Mouse (Mus musculus) WW6 (cell line): ENCODE measurements around the gene Ccdc58.
"Not testable (repeated sequence)": the region's sequence is repeated elsewhere in the genome, so short reads cannot be mapped to it uniquely, and the experiment has no call there.

ENCODE experiments used
- DNase-seq: peaks from one replicate; pipeline ENCODE4 v3.0.0-alpha.2; 2013; ENCODE audit warnings: low read depth, low spot score

Gene Ccdc58

DNA sequence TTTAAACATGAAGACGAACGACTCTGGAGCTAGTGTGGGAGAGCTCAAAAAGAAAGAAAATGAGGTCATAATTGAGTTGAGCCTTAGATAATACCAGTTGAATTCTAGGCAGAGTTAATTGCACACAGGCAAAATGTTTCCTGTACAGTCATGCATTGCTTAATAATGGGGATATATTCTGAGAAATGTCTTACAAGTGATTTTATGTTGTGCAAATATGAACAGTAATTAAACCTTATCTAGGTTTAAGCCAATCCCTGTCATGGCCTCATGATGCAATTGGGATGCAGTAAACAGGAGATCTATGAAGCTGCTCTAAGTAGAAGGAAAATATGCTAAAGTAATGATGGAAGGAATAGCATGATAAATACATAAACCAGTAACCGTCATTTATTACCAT is 3.3 kb downstream of the Ccdc58 start:
- no peak for DNase-seq

DNA sequence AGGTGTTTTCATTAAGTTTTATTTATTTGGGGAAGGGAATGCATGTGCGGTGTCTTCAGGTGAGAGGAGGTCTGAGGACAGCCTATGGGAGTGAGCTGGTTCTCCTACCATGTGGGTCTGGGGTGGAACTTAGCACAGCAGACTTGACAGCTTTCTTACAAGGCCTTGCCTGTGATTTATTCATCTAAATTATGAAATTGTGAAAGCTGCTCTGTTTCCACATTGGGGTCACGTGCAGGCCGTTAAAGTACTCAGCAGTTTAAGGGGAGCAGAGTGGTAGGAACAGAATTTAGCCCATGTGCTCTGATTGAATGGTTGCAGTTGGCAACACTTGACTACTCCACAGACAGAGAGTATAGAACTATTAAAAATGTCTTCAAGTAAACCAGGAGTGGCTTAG is 8.4 kb downstream of the Ccdc58 start:
- DNase-seq: no peak

DNA sequence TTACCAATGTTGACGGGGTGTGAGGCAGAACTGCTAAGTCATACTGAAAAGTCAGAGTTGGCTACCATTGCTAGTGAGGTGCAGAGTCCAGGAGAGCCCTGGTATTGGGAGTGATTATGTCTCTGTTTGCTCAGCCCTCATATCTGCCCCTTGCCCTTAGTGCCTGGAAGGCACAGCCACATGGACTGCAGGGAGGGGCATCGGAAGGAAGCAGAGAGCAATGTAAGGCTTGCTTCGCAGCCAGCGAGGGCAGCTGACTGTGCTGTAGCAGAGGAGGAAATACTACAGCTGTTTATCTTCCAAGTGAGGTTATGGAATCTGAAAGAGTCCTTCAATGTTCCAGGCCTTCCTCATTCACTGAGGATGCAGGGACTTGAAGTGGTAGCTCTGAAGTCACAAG is 16.4 kb downstream of the Ccdc58 start:
- DNase-seq: no peak

DNA sequence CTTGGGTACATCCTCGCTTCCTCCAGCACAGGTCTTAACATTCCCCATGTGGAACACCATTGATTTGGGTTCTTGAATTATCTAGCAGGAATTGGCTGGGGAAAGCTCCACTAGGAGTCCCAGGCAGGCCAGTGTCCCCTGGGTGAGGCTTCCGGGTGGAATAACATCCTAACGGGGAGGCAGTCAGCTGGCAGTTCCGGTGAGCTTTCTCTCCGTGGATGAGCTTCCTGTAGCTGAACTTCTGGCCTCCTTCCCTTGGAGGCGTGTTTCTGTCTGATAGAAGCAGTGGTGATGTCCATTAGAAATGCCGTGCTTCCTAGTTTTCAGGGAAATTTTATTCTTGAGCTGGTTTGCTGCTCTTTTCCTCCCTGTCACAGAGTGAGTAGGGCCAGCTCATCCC is 17.6 kb downstream of the Ccdc58 start:
- DNase-seq: no peak

DNA sequence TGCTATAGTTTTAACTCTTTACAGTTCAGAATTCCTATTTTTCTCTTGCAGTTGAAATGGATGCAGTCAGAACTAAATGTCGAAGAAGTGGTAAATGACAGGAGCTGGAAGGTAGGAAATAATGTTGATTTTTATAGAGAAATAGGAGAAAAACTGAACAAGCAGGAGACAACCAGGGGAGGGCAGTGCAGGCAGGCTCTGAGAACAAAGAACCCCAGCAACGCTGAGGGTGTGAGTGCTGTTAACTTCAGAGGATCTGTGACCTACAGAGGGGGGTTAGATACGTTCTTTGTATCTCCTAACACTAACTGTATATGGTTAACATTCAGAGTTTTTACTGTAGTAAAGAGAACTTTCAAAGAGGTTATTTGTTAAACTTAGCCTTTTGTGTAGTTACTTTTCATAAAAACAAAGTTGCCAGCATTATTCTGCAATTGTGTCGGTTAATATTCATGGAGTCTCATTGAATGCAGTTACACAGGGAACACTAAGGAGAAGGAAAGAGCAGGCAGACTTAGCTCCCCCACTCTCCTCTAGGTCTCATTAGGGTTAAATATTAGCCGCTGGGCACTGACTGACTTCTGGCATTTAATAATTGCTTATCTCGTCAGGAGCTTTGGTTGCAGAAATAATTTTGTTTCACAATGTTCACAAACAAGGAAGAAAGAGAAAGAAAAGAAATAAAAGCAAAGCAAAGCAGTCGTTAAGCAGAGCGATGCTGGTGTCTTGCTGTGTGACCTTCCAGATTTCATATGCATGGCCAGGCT is 18.5 kb downstream of the Ccdc58 start:
- DNase-seq: no peak

DNA sequence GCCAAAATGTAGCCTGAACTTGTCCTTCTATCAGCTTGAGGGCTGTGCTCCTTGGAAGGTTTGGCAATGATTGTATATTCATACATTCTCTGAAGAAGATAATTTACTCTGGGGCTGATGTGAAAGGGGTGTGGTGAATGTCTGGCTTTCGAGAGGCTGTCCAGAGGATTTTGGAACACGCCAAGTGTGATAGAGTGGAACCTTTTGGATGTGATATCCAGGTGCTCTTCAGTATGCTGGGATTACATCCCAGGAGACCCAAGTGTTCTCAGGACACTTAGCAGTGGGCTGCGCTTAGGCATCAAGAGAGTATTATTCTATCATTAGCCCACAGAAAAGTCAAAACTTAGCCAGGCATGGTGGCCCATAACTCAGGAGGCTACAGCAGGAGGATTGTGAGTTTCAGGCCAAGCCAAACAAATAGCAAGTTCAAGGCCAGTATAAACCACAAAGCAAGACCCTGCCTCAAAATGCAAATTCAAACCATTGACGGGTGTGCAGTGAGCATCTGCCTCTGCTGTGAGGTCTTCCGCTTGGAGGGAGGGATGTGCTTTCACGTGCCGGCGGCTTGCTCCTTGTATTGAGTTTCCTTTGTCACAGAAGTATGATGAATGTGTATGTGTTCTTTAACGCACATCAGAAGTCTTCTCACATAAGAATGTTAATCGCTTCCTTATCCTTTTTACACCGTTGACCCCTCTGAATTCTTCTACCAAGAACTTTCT is 19.5 kb downstream of the Ccdc58 start:
- DNase-seq: no peak

DNA sequence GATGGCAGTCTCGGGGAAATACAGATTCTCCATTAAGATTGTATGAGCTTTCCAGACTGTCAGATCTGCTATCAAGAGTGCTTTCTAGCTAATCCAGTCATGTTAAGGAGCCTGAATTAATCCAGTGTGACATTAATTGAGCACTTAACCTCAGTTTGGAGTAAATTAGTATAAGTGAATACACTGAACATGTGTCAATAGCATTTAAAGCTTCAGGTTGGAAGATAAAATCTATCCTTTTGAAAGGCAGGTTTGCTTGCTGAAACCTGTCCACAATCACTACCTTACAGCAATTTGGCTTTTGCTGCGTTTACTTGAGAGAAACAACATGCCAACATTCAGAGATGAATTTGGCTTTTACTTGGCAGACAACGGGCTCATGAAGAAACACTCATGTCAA is 22.6 kb downstream of the Ccdc58 start:
- no peak for DNase-seq

DNA sequence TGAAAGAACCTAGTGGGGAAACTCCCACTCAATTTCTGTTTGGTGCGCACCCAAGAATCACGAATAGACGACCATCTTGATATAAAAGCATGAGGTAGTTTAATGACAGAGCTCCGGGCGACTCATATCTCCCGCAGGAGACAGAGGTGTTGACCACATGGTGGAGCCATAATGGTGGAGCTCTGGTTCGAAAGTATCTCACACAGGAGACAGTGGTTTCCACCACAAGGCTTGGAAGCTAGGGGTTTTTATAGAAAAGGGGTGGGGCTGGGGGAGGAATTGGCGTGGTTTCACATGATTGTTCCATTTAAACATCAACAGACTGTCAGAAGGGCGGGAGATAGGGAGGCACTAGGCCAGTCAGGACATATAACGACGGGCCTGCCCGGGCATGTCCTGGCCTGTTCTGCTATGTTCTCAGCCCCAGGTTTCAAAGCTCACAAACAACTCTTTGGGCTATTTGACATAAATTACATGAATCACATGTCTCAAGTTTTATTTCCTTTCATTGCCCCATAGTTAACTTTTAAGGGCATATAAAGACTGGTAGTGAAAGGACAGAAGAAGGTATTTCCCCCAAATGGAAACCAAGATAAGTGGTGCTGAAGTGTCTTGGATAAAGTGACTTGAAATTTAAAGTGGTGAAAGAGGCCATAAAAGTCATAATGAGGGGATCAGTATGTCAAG is 26.5 kb downstream of the Ccdc58 start:
- not testable (repeated sequence) for DNase-seq

DNA sequence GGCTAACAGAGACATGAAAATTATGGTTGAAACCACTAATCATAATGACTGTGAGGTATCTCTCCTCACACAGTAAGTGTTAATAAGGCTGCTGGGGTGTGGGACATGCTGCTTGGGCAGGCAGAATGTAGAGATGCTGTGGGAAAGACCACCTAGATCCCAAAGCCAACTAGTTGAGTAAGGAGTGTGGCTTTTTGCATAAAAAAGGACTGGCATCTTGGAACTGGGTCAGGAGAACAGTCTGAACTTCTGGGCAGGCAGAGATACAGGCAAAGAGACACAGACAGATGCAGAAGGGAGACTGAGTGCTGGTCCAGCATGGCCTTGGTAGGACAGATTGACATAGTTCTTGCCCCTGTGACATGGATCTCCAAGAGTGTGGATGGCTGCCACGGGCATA is 30.0 kb downstream of the Ccdc58 start:
- DNase-seq: no peak

DNA sequence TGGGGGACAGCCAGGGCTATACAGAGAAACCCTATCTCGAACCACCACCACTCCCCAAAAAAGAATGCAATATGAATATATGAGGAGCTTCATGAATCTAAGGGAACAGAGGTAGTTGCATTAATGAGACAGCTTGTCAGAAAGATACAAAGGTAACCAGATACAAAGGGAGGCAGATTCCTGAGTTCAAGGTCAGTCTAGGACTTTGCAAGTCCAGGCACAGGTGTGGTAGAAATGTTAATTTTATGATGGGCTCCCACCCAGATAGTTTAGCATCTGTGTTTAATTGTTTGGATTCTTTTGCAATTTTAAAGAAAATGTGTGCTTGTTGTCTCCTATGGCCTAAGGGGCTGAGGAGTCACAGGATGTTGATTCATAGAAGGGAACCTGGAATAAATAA is 30.7 kb downstream of the Ccdc58 start:
- DNase-seq: no peak

DNA sequence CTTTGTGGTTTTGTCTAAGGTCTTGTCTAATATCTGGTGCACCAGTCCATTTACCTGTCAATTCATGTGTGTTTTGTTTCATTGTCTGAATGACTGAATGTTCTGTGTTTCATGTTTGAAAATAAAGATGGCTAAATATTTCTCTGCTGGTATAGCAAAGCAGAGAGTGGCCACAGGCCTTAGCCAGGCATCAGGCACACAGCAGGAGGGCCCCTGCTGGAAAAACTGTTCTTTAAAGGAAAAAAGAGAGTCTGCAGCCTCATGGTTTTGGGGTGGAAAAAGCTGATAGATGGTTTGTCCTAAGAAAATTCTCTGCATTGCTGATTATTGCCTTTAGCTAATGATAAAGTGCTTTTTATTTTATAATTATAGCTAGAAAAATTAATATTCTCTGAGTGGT is 40.0 kb downstream of the Ccdc58 start:
- not testable (repeated sequence) for DNase-seq

DNA sequence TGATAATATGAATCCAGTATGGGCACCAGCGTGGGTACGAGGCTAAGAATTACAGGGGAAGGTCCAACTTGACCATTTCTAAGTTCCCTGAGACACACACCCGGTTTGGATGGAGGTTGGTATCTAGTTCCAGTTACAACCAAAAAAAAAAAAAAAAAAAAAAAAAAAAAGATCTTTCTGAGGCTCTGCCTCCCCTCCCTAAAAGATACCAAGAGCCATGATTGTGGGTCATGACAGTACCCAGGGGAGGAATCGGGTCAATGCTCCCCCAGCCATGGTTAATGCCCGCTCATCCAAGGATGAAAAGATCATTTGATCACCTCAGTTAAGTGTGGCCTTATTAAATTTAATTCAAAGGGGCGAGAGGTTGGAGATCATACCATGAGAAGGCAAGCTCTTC is 44.3 kb downstream of the Ccdc58 start:
- not testable (repeated sequence) for DNase-seq

DNA sequence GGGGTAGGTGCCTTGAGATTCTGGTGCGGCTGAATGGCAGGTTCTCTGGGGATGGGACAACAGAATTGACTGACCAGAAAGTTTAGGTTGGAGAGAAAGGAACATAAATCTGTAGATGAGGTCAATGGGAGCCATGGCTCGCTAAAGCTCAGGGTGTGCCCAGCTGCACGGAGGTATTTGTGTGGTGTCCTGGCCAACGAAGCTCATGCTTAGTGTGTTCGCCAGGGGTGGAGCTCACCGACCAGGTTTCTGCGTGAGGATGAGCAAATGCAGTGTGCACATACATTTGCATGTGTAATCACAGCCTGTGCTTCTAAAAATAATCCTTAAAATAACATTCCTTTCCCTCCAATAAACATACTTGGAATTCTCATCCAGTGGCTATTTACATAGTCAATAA is 56.6 kb downstream of the Ccdc58 start:
- no peak for DNase-seq

DNA sequence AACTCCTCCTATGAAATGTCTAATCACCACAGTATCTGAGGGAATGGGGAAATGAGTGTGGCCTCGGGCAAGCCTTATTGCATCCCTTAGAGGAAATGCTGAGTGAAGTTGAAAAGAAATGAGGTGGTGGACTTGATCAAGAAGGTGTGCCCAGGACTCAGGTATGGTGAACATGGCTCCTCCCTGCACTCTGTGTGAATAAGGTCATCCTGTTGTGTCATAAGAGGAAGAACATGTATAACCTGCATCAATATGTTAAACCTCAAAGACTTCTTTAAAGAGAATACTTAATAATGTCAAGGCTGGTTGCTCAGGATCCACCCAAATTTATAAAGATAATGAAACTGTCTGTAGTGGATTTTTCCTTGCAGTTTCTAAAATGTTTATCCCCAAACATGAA is 59.7 kb downstream of the Ccdc58 start, which contains the start of gene Csta1:
Gene Csta1, minus strand, starts transcription at position 101 of the 400 bp plus-strand sequence.
- DNase-seq: no peak

DNA sequence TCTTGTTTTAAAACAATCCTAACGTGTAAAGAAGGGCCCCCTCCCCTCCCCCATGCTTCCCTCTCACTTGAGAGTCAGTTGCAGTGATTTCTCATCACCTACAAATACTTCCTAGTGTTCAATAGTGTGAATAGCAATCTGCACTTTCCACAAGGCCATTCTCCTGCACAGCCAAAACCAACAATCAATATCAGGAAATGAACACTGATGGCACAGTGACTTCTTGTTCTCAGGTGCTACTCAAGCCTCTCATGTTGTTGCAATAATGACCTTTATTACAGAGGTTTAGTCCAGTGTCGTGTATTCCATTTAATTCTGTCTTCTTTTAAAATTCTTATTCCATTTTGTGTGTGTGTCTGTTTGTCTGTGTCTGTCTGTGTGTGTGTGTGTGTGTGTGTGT is 66.7 kb downstream of the Ccdc58 start:
- DNase-seq: no peak
